ENCODE assay signal across 24 mouse cellular contexts in the genomic region with DNA sequence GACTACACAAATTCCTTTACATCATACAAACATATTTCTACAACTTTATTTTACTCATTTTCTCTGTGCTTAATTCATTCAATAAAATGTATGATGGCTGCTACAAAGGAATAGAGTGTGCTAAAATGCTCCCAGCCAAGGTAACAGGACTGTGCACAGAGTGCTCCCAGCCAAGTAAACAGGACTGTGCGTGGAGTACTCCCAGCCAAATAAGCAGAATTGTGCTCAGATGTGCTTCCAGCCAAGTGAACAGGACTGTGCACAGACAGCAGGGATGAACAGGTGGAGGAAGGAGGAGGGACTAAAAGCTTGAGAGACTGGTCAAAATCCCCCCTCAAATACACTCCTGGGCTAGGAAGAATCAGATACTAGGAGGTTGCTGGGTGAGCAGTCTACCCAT.
DNase-seq lines count a peak whose midpoint lies in the region; ATAC-seq lines count a peak whose summit lies in the region.
"Had no signal": no experiment of that assay in that cellular context is flagged by ENCODE, and none has a peak within 500 bp of the region (broad histone marks: within the 10 kb centered on the region; RNA-seq: fewer than 3 reads in every experiment).

No protein-coding gene starts in this region.

- H3K4me3 ChIP-seq in forebrain, embryonic 15.5 days = no peak overlapping the region
- H3K4me3 ChIP-seq in forebrain, embryonic 10.5 days = no peak overlapping the region
- no peak overlapping the region for H3K4me3 ChIP-seq in hindbrain, embryonic 16.5 days (ENCODE audit: low read length)
- no peak overlapping the region for H3K4me3 ChIP-seq in hindbrain, embryonic 12.5 days
- no peak overlapping the region for H3K4me3 ChIP-seq in midbrain, embryonic 14.5 days (replicated peaks; ENCODE audit: low read depth, low read length)
- H3K4me3 ChIP-seq in midbrain, embryonic 16.5 days (ENCODE audit: low read depth, low read length) = no peak overlapping the region
- H3K4me3 ChIP-seq: embryonic facial prominence, embryonic 10.5 days; embryonic facial prominence, embryonic 13.5 days; erythroblast, embryonic 14.5 days; forebrain, embryonic 13.5 days; gastrocnemius, adult 2 months had no signal

- ATAC-seq in forebrain, embryonic 15.5 days (replicated peaks) = 0 out of 2 replicates have a peak, but pooled peaks have one; percentile 41
- ATAC-seq in hindbrain, embryonic 16.5 days = peak; percentile 52; the same call in 1 of the 2 replicates
- no peak for ATAC-seq in hindbrain, embryonic 12.5 days (ENCODE audit: low FRiP score)
- ATAC-seq in midbrain, embryonic 14.5 days (ENCODE audit: low FRiP score, low TSS enrichment) = peak; percentile 50; the same call in 1 of the 2 replicates
- ATAC-seq in midbrain, embryonic 16.5 days = no peak
- ATAC-seq: activated CD4-positive, CD25-positive, alpha-beta regulatory T cell, adult 4 months; forebrain, embryonic 13.5 days; forebrain, postnatal 0 days had no signal

- no peak for DNase-seq in forebrain, embryonic 10.5 days (ENCODE audit: extremely low spot score, low spot score)
- DNase-seq in midbrain, embryonic 14.5 days = no peak
- DNase-seq in natural killer cell, adult 2 months (ENCODE audit: low spot score in 2 of 2) = no peak
- DNase-seq: adrenal gland, adult 8-10 months; adrenal gland, postnatal 25 days; cerebellum, adult 11-12 months; cerebellum, adult 8-10 months; cerebellum, postnatal 10 days; cerebellum, postnatal 36 days; embryo, embryonic 11 days; forebrain, postnatal 0 days; gastrocnemius, adult 2 months; gastrocnemius, postnatal 14 days; heart, adult 11 months had no signal

- H3K27ac ChIP-seq in forebrain, embryonic 15.5 days (replicated peaks) = no peak overlapping the region
- no peak overlapping the region for H3K27ac ChIP-seq in forebrain, embryonic 10.5 days
- no peak overlapping the region for H3K27ac ChIP-seq in hindbrain, embryonic 16.5 days (ENCODE audit: low read depth, low read length)
- H3K27ac ChIP-seq in hindbrain, embryonic 12.5 days = no peak overlapping the region
- H3K27ac ChIP-seq in midbrain, embryonic 14.5 days (replicated peaks; ENCODE audit: low read depth, low read length) = no peak overlapping the region
- no peak overlapping the region for H3K27ac ChIP-seq in midbrain, embryonic 16.5 days (ENCODE audit: low read length)
- H3K27ac ChIP-seq: embryonic facial prominence, embryonic 10.5 days; embryonic facial prominence, embryonic 13.5 days; forebrain, embryonic 13.5 days; gastrocnemius, adult 2 months had no signal

- H3K9me3 ChIP-seq in forebrain, embryonic 15.5 days = no peaks in the 10 kb centered on the region
- no peaks in the 10 kb centered on the region for H3K9me3 ChIP-seq in forebrain, embryonic 10.5 days
- no peaks in the 10 kb centered on the region for H3K9me3 ChIP-seq in hindbrain, embryonic 16.5 days (ENCODE audit: control insufficient read depth, low read length)
- H3K9me3 ChIP-seq in hindbrain, embryonic 12.5 days (replicated peaks) = no peaks in the 10 kb centered on the region
- H3K9me3 ChIP-seq in midbrain, embryonic 14.5 days (ENCODE audit: control insufficient read depth, low read length) = no peaks in the 10 kb centered on the region
- no peaks in the 10 kb centered on the region for H3K9me3 ChIP-seq in midbrain, embryonic 16.5 days (replicated peaks; ENCODE audit: control insufficient read depth, low read length, poor library complexity, severe bottlenecking)
- H3K9me3 ChIP-seq: embryonic facial prominence, embryonic 10.5 days; embryonic facial prominence, embryonic 13.5 days; forebrain, embryonic 13.5 days had no signal

- H3K36me3 ChIP-seq in forebrain, embryonic 15.5 days = no peaks in the 10 kb centered on the region
- no peaks in the 10 kb centered on the region for H3K36me3 ChIP-seq in forebrain, embryonic 10.5 days (replicated peaks)
- no peaks in the 10 kb centered on the region for H3K36me3 ChIP-seq in hindbrain, embryonic 16.5 days (ENCODE audit: control insufficient read depth, insufficient read depth, low read length)
- H3K36me3 ChIP-seq in hindbrain, embryonic 12.5 days = no peaks in the 10 kb centered on the region
- no peaks in the 10 kb centered on the region for H3K36me3 ChIP-seq in midbrain, embryonic 14.5 days (ENCODE audit: control insufficient read depth, insufficient read depth, low read length)
- no peaks in the 10 kb centered on the region for H3K36me3 ChIP-seq in midbrain, embryonic 16.5 days (ENCODE audit: control insufficient read depth, insufficient read depth, low read length)
- H3K36me3 ChIP-seq: embryonic facial prominence, embryonic 10.5 days; embryonic facial prominence, embryonic 13.5 days had no signal

- H3K9ac ChIP-seq in forebrain, embryonic 15.5 days (replicated peaks) = no peak overlapping the region
- no peak overlapping the region for H3K9ac ChIP-seq in hindbrain, embryonic 16.5 days (ENCODE audit: low read depth, low read length)
- no peak overlapping the region for H3K9ac ChIP-seq in hindbrain, embryonic 12.5 days
- no peak overlapping the region for H3K9ac ChIP-seq in midbrain, embryonic 14.5 days (replicated peaks; ENCODE audit: low read length)
- no peak overlapping the region for H3K9ac ChIP-seq in midbrain, embryonic 16.5 days (ENCODE audit: low read depth, low read length)
- H3K9ac ChIP-seq: embryonic facial prominence, embryonic 13.5 days; forebrain, embryonic 13.5 days; forebrain, postnatal 0 days had no signal

- no peaks in the 10 kb centered on the region for H3K4me1 ChIP-seq in forebrain, embryonic 15.5 days
- no peaks in the 10 kb centered on the region for H3K4me1 ChIP-seq in forebrain, embryonic 10.5 days
- H3K4me1 ChIP-seq in hindbrain, embryonic 16.5 days (ENCODE audit: control insufficient read depth, insufficient read depth, low read depth, low read length) = no peaks in the 10 kb centered on the region
- H3K4me1 ChIP-seq in hindbrain, embryonic 12.5 days = no peaks in the 10 kb centered on the region
- no peaks in the 10 kb centered on the region for H3K4me1 ChIP-seq in midbrain, embryonic 14.5 days (ENCODE audit: control insufficient read depth, insufficient read depth, low read length)
- H3K4me1 ChIP-seq in midbrain, embryonic 16.5 days (ENCODE audit: control insufficient read depth, insufficient read depth, low read length) = no peaks in the 10 kb centered on the region
- H3K4me1 ChIP-seq: embryonic facial prominence, embryonic 10.5 days; embryonic facial prominence, embryonic 13.5 days; forebrain, embryonic 13.5 days had no signal

- H3K27me3 ChIP-seq in forebrain, embryonic 15.5 days = no peaks in the 10 kb centered on the region
- no peaks in the 10 kb centered on the region for H3K27me3 ChIP-seq in forebrain, embryonic 10.5 days (ENCODE audit: poor library complexity, severe bottlenecking)
- H3K27me3 ChIP-seq in hindbrain, embryonic 16.5 days (replicated peaks; ENCODE audit: control insufficient read depth, insufficient read depth, low read length) = no peaks in the 10 kb centered on the region
- no peaks in the 10 kb centered on the region for H3K27me3 ChIP-seq in hindbrain, embryonic 12.5 days
- H3K27me3 ChIP-seq in midbrain, embryonic 14.5 days (ENCODE audit: control insufficient read depth, insufficient read depth, low read length) = no peaks in the 10 kb centered on the region
- H3K27me3 ChIP-seq in midbrain, embryonic 16.5 days (ENCODE audit: control insufficient read depth, insufficient read depth, low read depth, low read length) = no peaks in the 10 kb centered on the region
- H3K27me3 ChIP-seq: embryonic facial prominence, embryonic 13.5 days; forebrain, embryonic 13.5 days had no signal

- H3K4me2 ChIP-seq in forebrain, embryonic 15.5 days (replicated peaks) = no peak overlapping the region
- no peak overlapping the region for H3K4me2 ChIP-seq in hindbrain, embryonic 16.5 days (ENCODE audit: low read length)
- no peak overlapping the region for H3K4me2 ChIP-seq in hindbrain, embryonic 12.5 days (replicated peaks)
- no peak overlapping the region for H3K4me2 ChIP-seq in midbrain, embryonic 14.5 days (ENCODE audit: low read length)
- no peak overlapping the region for H3K4me2 ChIP-seq in midbrain, embryonic 16.5 days (ENCODE audit: low read length)
- H3K4me2 ChIP-seq: embryonic facial prominence, embryonic 13.5 days; forebrain, embryonic 13.5 days; heart, embryonic 11.5 days had no signal

- 52% methylated on average over 1 of the region's 1 CpGs for WGBS in forebrain, embryonic 15.5 days
- 44% methylated on average over 1 of the region's 1 CpGs for WGBS in forebrain, embryonic 10.5 days
- 39% methylated on average over 1 of the region's 1 CpGs for WGBS in hindbrain, embryonic 16.5 days
- WGBS in hindbrain, embryonic 12.5 days = 51% methylated on average over 1 of the region's 1 CpGs
- 43% methylated on average over 1 of the region's 1 CpGs for WGBS in midbrain, embryonic 14.5 days
- WGBS in midbrain, embryonic 16.5 days = 43% methylated on average over 1 of the region's 1 CpGs

Comparison
In these comparisons a context has a peak if more than half of its experiments do, and no peak if none do; other contexts are left out.
1. ATAC-seq: peak in forebrain, embryonic 15.5 days (single experiment), hindbrain, embryonic 16.5 days (single experiment) and midbrain, embryonic 14.5 days (single experiment); none in hindbrain, embryonic 12.5 days (single experiment) and midbrain, embryonic 16.5 days (single experiment).